Mouse (Mus musculus): ENCODE data around the gene 0610012G03Rik.

- no peak for TF ChIP-seq CTCF (IDR thresholded peaks at IDR 0.05; ENCODE audit: low read depth, low read length)
- TF ChIP-seq GATA1 (IDR thresholded peaks at IDR 0.05; ENCODE audit: borderline replicate concordance, low read length), result no peak
- TF ChIP-seq TAL1 (conservative IDR thresholded peaks at IDR 0.05; ENCODE audit: low read depth, low read length), result no peak
- no peak for TF ChIP-seq POLR2AphosphoS5 (IDR thresholded peaks at IDR 0.05; ENCODE audit: insufficient replicate concordance, low read depth, low read length)
- TF ChIP-seq GATA2 (IDR thresholded peaks at IDR 0.05; ENCODE audit: borderline replicate concordance, low read depth, low read length), result no peak
These were observed 45.7 kb upstream of the 0610012G03Rik start for GRCm38 (mm10) chr16:31993946-31994345.

Data from G1E (cell line).